8 mouse cellular contexts compared by ENCODE assay signal in genomic region chr4:62501534-62501933, GRCm38 (mm10). TPM values are rescaled to one million over a fixed set of nuclear protein-coding genes. Genes with fewer than 3 reads are reported as not detected.
A peak's percentile ranks its signal among the peaks of the same experiment; 100 is the strongest.
DNase-seq lines count a peak whose midpoint lies in the region; ATAC-seq and TF ChIP-seq lines count a peak whose summit lies in the region.

No protein-coding gene starts in this region.

- peak overlapping the region; percentile 90 for H3K27ac ChIP-seq in lung, embryonic 16.5 days (ENCODE audit: low read length)
- H3K27ac ChIP-seq in embryonic facial prominence, embryonic 14.5 days (replicated peaks; ENCODE audit: low read depth, low read length), result peak overlapping the region; percentile 41
- peak overlapping the region; percentile 97 for H3K27ac ChIP-seq in intestine, postnatal 0 days (ENCODE audit: low read depth, low read length)
- H3K27ac ChIP-seq in small intestine, adult 2 months (ENCODE audit: insufficient read depth, low read depth, low read length), result peak overlapping the region; percentile 97

- peak overlapping the region; percentile 84 for H3K9ac ChIP-seq in lung, embryonic 16.5 days (ENCODE audit: low read length)
- H3K9ac ChIP-seq in embryonic facial prominence, embryonic 14.5 days (ENCODE audit: low read depth, low read length), result peak overlapping the region; percentile 79
- H3K9ac ChIP-seq in intestine, postnatal 0 days (ENCODE audit: low read depth, low read length), result peak overlapping the region; percentile 90

- under 1% methylated on average over 7 of the region's 7 CpGs for WGBS in lung, embryonic 16.5 days
- 3% methylated on average over 7 of the region's 7 CpGs for WGBS in embryonic facial prominence, embryonic 14.5 days
- under 1% methylated on average over 7 of the region's 7 CpGs for WGBS in intestine, postnatal 0 days
- under 1% methylated on average over 7 of the region's 7 CpGs for WGBS in small intestine, adult 2 months

- no peaks in the 10 kb centered on the region for H3K9me3 ChIP-seq in lung, embryonic 16.5 days (ENCODE audit: control insufficient read depth, low read length)
- no peaks in the 10 kb centered on the region for H3K9me3 ChIP-seq in embryonic facial prominence, embryonic 14.5 days (ENCODE audit: control insufficient read depth, low read length)
- H3K9me3 ChIP-seq in intestine, postnatal 0 days (ENCODE audit: control insufficient read depth), result no peaks in the 10 kb centered on the region

- H3K4me2 ChIP-seq in lung, embryonic 16.5 days (ENCODE audit: low read depth, low read length), result peak overlapping the region; percentile 52
- H3K4me2 ChIP-seq in embryonic facial prominence, embryonic 14.5 days (ENCODE audit: low read depth, low read length), result peak overlapping the region; percentile 76
- H3K4me2 ChIP-seq in intestine, postnatal 0 days (replicated peaks; ENCODE audit: low read depth), result peak overlapping the region; percentile 67

- peak; percentile 53 for ATAC-seq in lung, embryonic 16.5 days (ENCODE audit: low read depth)
- ATAC-seq in embryonic facial prominence, embryonic 14.5 days (ENCODE audit: low read depth), result peak; percentile 7; the same call in 1 of the 2 replicates
- no peak for ATAC-seq in intestine, postnatal 0 days
- ATAC-seq in granulocyte monocyte progenitor cell, adult 5-6 weeks (replicated peaks; ENCODE audit: poor library complexity, severe bottlenecking), result no peak

- H3K4me3 ChIP-seq in lung, embryonic 16.5 days (ENCODE audit: low read length), result peak overlapping the region; percentile 80
- H3K4me3 ChIP-seq in embryonic facial prominence, embryonic 14.5 days (ENCODE audit: low read depth, low read length), result peak overlapping the region; percentile 78
- peak overlapping the region; percentile 88 for H3K4me3 ChIP-seq in intestine, postnatal 0 days (ENCODE audit: low read depth, low read length)
- peak overlapping the region; percentile 96 for H3K4me3 ChIP-seq in small intestine, adult 2 months (ENCODE audit: low read depth, low read length)

- DNase-seq in lung, postnatal 4 days, result no peak
- no peak for DNase-seq in embryonic facial prominence, embryonic 14.5 days (ENCODE audit: low spot score)
- DNase-seq in ovary, postnatal 10 days (ENCODE audit: low spot score), result no peak
- no peak for DNase-seq in c-Kit-positive CD71-positive TER-119-positive erythroid progenitor cells, embryonic 14.5 days (ENCODE audit: low spot score)

- H3K27me3 ChIP-seq in lung, embryonic 16.5 days (ENCODE audit: control insufficient read depth, insufficient read depth, low read depth, low read length), result no peaks in the 10 kb centered on the region
- no peaks in the 10 kb centered on the region for H3K27me3 ChIP-seq in embryonic facial prominence, embryonic 14.5 days (replicated peaks; ENCODE audit: control insufficient read depth, insufficient read depth, low read length)
- H3K27me3 ChIP-seq in intestine, postnatal 0 days (replicated peaks; ENCODE audit: control insufficient read depth, insufficient read depth, low read length), result no peaks in the 10 kb centered on the region
- no peaks in the 10 kb centered on the region for H3K27me3 ChIP-seq in small intestine, adult 2 months (ENCODE audit: control insufficient read depth, insufficient read depth, low read length)

- peaks cover 19% of the 10 kb centered on the region for H3K4me1 ChIP-seq in lung, embryonic 16.5 days (replicated peaks; ENCODE audit: control insufficient read depth, insufficient read depth, low read length)
- 0 out of 2 replicates have a peak, but pooled peaks cover 3% of the 10 kb centered on the region for H3K4me1 ChIP-seq in embryonic facial prominence, embryonic 14.5 days (ENCODE audit: control insufficient read depth, insufficient read depth, low read length)
- peaks cover 9% of the 10 kb centered on the region; the same call in 1 of the 2 replicates for H3K4me1 ChIP-seq in intestine, postnatal 0 days (replicated peaks; ENCODE audit: control insufficient read depth, insufficient read depth, low read length)
- H3K4me1 ChIP-seq in small intestine, adult 2 months (ENCODE audit: control insufficient read depth, insufficient read depth, insufficient read length, low read length), result peaks cover 20% of the 10 kb centered on the region

- no peak for TF ChIP-seq POLR2A in small intestine, adult 2 months (IDR thresholded peaks at IDR 0.05; ENCODE audit: low read depth, low read length)

- peaks cover 17% of the 10 kb centered on the region for H3K36me3 ChIP-seq in lung, embryonic 16.5 days (ENCODE audit: control insufficient read depth, insufficient read depth, low read length)
- peaks cover 16% of the 10 kb centered on the region for H3K36me3 ChIP-seq in embryonic facial prominence, embryonic 14.5 days (ENCODE audit: control insufficient read depth, insufficient read depth, low read length)
- H3K36me3 ChIP-seq in intestine, postnatal 0 days (ENCODE audit: control insufficient read depth, insufficient read depth), result peaks cover 14% of the 10 kb centered on the region
- H3K36me3 ChIP-seq in small intestine, adult 2 months (ENCODE audit: control insufficient read depth, insufficient read depth, low read length), result peaks cover 25% of the 10 kb centered on the region

- no peak for TF ChIP-seq CTCF in intestine, postnatal 0 days (IDR thresholded peaks at IDR 0.05; ENCODE audit: low read depth)
- no peak for TF ChIP-seq CTCF in small intestine, adult 2 months (IDR thresholded peaks at IDR 0.05; ENCODE audit: extremely low read depth, insufficient read length, insufficient replicate concordance, low read depth, low read length)

RNA-seq across cellular contexts. Expression of gene Hdhd3, which starts 1.7 kb away (rescaled TPM):
- 19.1 and 20.9 TPM in 2 replicates for polyA plus RNA-seq in lung, embryonic 16.5 days (2015; fragmentation: Nextera tagmentation; extraction: Ambion mirVana)
- polyA plus RNA-seq in embryonic facial prominence, embryonic 14.5 days (2014; fragmentation: Nextera tagmentation; extraction: Ambion mirVana), result 12.6 and 13.9 TPM in 2 replicates
- 125 and 145 TPM in 2 replicates for polyA plus RNA-seq in intestine, postnatal 0 days (2015; fragmentation: Nextera tagmentation; extraction: Ambion mirVana)
- polyA plus RNA-seq in small intestine, adult 2 months (2012; rRNA removed), result 63.6 and 68.4 TPM in 2 replicates
- total RNA-seq in granulocyte monocyte progenitor cell, adult 5-6 weeks (2014; fragmentation: Nextera tagmentation), result 0.23 and 4.2 TPM in 2 replicates
- 0.43 TPM in 1 of 2 replicates, not detected in the other for total RNA-seq in granulocyte monocyte progenitor cell, adult 5-6 weeks (2017)

RNA-seq across cellular contexts. Expression of gene Alad, which starts 18.2 kb away (rescaled TPM):
- 141 and 168 TPM in 2 replicates for polyA plus RNA-seq in lung, embryonic 16.5 days (2015; fragmentation: Nextera tagmentation; extraction: Ambion mirVana)
- polyA plus RNA-seq in embryonic facial prominence, embryonic 14.5 days (2014; fragmentation: Nextera tagmentation; extraction: Ambion mirVana), result 65.5 and 75.8 TPM in 2 replicates
- 156 and 168 TPM in 2 replicates for polyA plus RNA-seq in intestine, postnatal 0 days (2015; fragmentation: Nextera tagmentation; extraction: Ambion mirVana)
- 110 and 142 TPM in 2 replicates for polyA plus RNA-seq in small intestine, adult 2 months (2012; rRNA removed)
- 25.4 and 34.6 TPM in 2 replicates for total RNA-seq in granulocyte monocyte progenitor cell, adult 5-6 weeks (2014; fragmentation: Nextera tagmentation)
- 14.8 and 16.3 TPM in 2 replicates for total RNA-seq in granulocyte monocyte progenitor cell, adult 5-6 weeks (2017)

RNA-seq across cellular contexts. Expression of gene Bspry, which starts 21.7 kb away (rescaled TPM):
- 47.9 and 59.2 TPM in 2 replicates for polyA plus RNA-seq in lung, embryonic 16.5 days (2015; fragmentation: Nextera tagmentation; extraction: Ambion mirVana)
- 8.1 and 8.7 TPM in 2 replicates for polyA plus RNA-seq in embryonic facial prominence, embryonic 14.5 days (2014; fragmentation: Nextera tagmentation; extraction: Ambion mirVana)
- 14.7 and 20.5 TPM in 2 replicates for polyA plus RNA-seq in intestine, postnatal 0 days (2015; fragmentation: Nextera tagmentation; extraction: Ambion mirVana)
- polyA plus RNA-seq in small intestine, adult 2 months (2012; rRNA removed), result 38.3 and 104 TPM in 2 replicates
- total RNA-seq in granulocyte monocyte progenitor cell, adult 5-6 weeks (2014; fragmentation: Nextera tagmentation), result not detected in 2 replicates
- 0.43 TPM in 1 of 2 replicates, not detected in the other for total RNA-seq in granulocyte monocyte progenitor cell, adult 5-6 weeks (2017)

RNA-seq across cellular contexts. Expression of gene Pole3, which starts 23.3 kb away (rescaled TPM):
- 79.9 and 83.8 TPM in 2 replicates for polyA plus RNA-seq in lung, embryonic 16.5 days (2015; fragmentation: Nextera tagmentation; extraction: Ambion mirVana)
- polyA plus RNA-seq in embryonic facial prominence, embryonic 14.5 days (2014; fragmentation: Nextera tagmentation; extraction: Ambion mirVana), result 66.3 and 72.7 TPM in 2 replicates
- 38.0 TPM in 2 replicates for polyA plus RNA-seq in intestine, postnatal 0 days (2015; fragmentation: Nextera tagmentation; extraction: Ambion mirVana)
- polyA plus RNA-seq in small intestine, adult 2 months (2012; rRNA removed), result 5.6 and 8.9 TPM in 2 replicates
- total RNA-seq in granulocyte monocyte progenitor cell, adult 5-6 weeks (2014; fragmentation: Nextera tagmentation), result 63.7 and 69.6 TPM in 2 replicates
- total RNA-seq in granulocyte monocyte progenitor cell, adult 5-6 weeks (2017), result 72.0 and 76.7 TPM in 2 replicates

RNA-seq across cellular contexts. Expression of gene 4933430I17Rik, which starts 23.6 kb away (rescaled TPM):
- polyA plus RNA-seq in lung, embryonic 16.5 days (2015; fragmentation: Nextera tagmentation; extraction: Ambion mirVana), result 0.40 and 0.54 TPM in 2 replicates
- 0.37 and 0.43 TPM in 2 replicates for polyA plus RNA-seq in embryonic facial prominence, embryonic 14.5 days (2014; fragmentation: Nextera tagmentation; extraction: Ambion mirVana)
- polyA plus RNA-seq in intestine, postnatal 0 days (2015; fragmentation: Nextera tagmentation; extraction: Ambion mirVana), result 0.27 TPM in 1 of 2 replicates, not detected in the other
- polyA plus RNA-seq in small intestine, adult 2 months (2012; rRNA removed), result 0.14 TPM in 1 of 2 replicates, not detected in the other
- not detected in 2 replicates for total RNA-seq in granulocyte monocyte progenitor cell, adult 5-6 weeks (2014; fragmentation: Nextera tagmentation)
- 0.72 TPM in 1 of 2 replicates, not detected in the other for total RNA-seq in granulocyte monocyte progenitor cell, adult 5-6 weeks (2017)

Comparison
In these comparisons a context has a peak if more than half of its experiments do, and no peak if none do; other contexts are left out.
1. ATAC-seq: peak in lung, embryonic 16.5 days (single experiment) and embryonic facial prominence, embryonic 14.5 days (single experiment); none in intestine, postnatal 0 days (single experiment) and granulocyte monocyte progenitor cell, adult 5-6 weeks (single experiment).
2. H3K27ac ChIP-seq: peak in every context shown above with its lines; median percentile 97 in intestine, postnatal 0 days; 97 in small intestine, adult 2 months; 90 in lung, embryonic 16.5 days; 41 in embryonic facial prominence, embryonic 14.5 days.
3. Peak in every context shown above with its lines, with median percentiles within 50 percentile points of each other: H3K4me2 ChIP-seq, H3K4me3 ChIP-seq and H3K9ac ChIP-seq.